Mouse (Mus musculus): ENCODE data around the gene Ptms. TPM values are rescaled to one million over a fixed set of nuclear protein-coding genes. Genes with fewer than 3 reads are reported as not detected.

Gene Ptms
- polyA plus RNA-seq, 1 experiment from 2014 or later, result 533 TPM

DNA sequence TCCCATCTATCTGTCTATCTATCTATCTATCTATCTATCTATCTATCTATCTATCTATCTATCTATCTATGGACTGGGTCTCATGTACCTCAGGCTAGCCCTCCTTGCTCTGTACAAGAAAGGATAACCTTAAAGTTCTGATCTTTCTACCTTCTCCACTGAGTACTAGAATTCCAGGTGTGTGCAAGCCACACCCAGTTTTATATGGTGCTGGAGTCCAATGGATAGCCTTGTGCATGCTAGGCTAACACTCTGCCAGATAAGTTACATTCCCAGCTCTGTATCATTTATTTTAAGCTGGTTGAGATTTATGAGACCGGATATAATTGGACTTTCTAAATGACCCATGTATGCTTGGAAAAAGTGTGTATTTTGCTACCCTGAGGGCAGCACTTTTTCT, 21.8 kb upstream of the Ptms start:
- Histone ChIP-seq H3K4me3 (ENCODE audit: low read depth, low read length) (no peak overlapping the region), H3K9me3 (ENCODE audit: low read length) (no peaks in the 10 kb centered on the region), H3K9ac (replicated peaks; ENCODE audit: low read depth) (no peak overlapping the region), H3K36me3 (ENCODE audit: insufficient read depth, low read length) (0 out of 2 replicates have a peak, but pooled peaks cover under 1% of the 10 kb centered on the region), H3K27ac (ENCODE audit: low read length) (no peak overlapping the region), H3K4me2 (replicated peaks; ENCODE audit: low read depth, low read length) (no peak overlapping the region), H3K4me1 (ENCODE audit: insufficient read depth, low read depth, low read length) (no peaks in the 10 kb centered on the region), H3K27me3 (replicated peaks; ENCODE audit: insufficient read depth, low read length) (no peaks in the 10 kb centered on the region)
- ATAC-seq (no peak), DNase-seq (ENCODE audit: low spot score) (no peak)
- WGBS, result 92% methylated on average over 1 of the region's 1 CpGs
- TF ChIP-seq CTCF (IDR thresholded peaks at IDR 0.05), result no peak
- no peak for TF ChIP-seq EP300 (IDR thresholded peaks at IDR 0.05)

DNA sequence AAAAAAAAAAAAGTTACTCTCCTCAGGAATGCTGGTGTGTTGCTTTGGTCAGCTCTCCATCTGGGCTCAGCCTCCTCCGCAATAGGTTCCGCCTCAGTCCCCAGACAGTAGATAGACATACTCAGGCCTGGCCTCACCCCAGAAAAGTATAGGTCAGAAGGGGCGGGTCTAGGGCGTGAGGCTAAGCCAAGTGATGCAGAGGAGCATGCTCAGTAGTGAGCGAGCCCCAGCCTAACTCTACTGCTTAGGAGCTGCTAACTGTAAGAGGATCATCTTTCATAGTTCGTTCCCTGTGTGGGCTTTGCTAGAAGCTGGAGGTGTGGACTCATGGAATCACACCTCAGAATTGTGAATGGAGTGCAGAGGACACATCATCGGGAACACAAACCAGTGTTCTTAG, 18.7 kb upstream of the Ptms start:
- H3K4me2 ChIP-seq (replicated peaks; ENCODE audit: low read depth, low read length), result no peak overlapping the region
- ATAC-seq, result no peak
- H3K9ac ChIP-seq (replicated peaks; ENCODE audit: low read depth), result no peak overlapping the region
- H3K4me1 ChIP-seq (ENCODE audit: insufficient read depth, low read depth, low read length), result no peaks in the 10 kb centered on the region
- 95% methylated on average over 7 of the region's 7 CpGs for WGBS
- DNase-seq (ENCODE audit: low spot score), result no peak
- H3K27ac ChIP-seq (ENCODE audit: low read length), result no peak overlapping the region; the same call in 1 of the 2 replicates
- H3K4me3 ChIP-seq (ENCODE audit: low read depth, low read length), result no peak overlapping the region
- H3K9me3 ChIP-seq (ENCODE audit: low read length), result no peaks in the 10 kb centered on the region
- peaks cover 23% of the 10 kb centered on the region; the same call in 1 of the 2 replicates for H3K36me3 ChIP-seq (ENCODE audit: insufficient read depth, low read length)
- TF ChIP-seq CTCF (IDR thresholded peaks at IDR 0.05) (no peak), EP300 (IDR thresholded peaks at IDR 0.05) (no peak)
- no peaks in the 10 kb centered on the region for H3K27me3 ChIP-seq (replicated peaks; ENCODE audit: insufficient read depth, low read length)

DNA sequence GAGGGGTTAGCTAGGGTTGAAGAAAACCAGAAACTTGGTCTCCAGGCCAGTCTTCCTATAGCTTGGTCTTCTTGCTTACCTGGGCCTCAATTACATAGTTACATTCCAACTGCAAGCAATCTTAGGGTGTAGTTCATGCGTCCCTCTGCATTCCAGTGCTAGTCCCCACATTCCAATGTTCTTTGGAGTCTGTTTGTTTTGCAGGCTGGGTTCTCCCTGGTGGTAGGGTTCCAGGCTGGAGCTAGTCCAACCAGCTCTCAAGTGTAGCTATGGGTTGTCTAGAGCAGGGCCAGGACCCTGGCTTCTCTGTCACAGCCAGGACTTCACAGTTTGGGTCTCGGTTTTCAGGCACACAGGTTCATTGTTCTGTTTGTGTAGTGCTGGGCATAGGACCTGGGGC, 17.6 kb upstream of the Ptms start:
- H3K9ac ChIP-seq (replicated peaks; ENCODE audit: low read depth), result no peak overlapping the region
- no peak overlapping the region for H3K4me3 ChIP-seq (ENCODE audit: low read depth, low read length)
- H3K27me3 ChIP-seq (replicated peaks; ENCODE audit: insufficient read depth, low read length), result no peaks in the 10 kb centered on the region
- H3K4me1 ChIP-seq (ENCODE audit: insufficient read depth, low read depth, low read length), result peaks cover 2% of the 10 kb centered on the region
- TF ChIP-seq EP300 (IDR thresholded peaks at IDR 0.05) (peak; percentile 68), CTCF (IDR thresholded peaks at IDR 0.05) (no peak)
- H3K9me3 ChIP-seq (ENCODE audit: low read length), result no peaks in the 10 kb centered on the region
- peak overlapping the region; percentile 68 for H3K27ac ChIP-seq (ENCODE audit: low read length)
- 51% methylated on average over 2 of the region's 2 CpGs for WGBS
- peak; percentile 48 for DNase-seq (ENCODE audit: low spot score)
- H3K4me2 ChIP-seq (replicated peaks; ENCODE audit: low read depth, low read length), result no peak overlapping the region
- H3K36me3 ChIP-seq (ENCODE audit: insufficient read depth, low read length), result peaks cover 23% of the 10 kb centered on the region; the same call in 1 of the 2 replicates
- peak; percentile 85 for ATAC-seq

DNA sequence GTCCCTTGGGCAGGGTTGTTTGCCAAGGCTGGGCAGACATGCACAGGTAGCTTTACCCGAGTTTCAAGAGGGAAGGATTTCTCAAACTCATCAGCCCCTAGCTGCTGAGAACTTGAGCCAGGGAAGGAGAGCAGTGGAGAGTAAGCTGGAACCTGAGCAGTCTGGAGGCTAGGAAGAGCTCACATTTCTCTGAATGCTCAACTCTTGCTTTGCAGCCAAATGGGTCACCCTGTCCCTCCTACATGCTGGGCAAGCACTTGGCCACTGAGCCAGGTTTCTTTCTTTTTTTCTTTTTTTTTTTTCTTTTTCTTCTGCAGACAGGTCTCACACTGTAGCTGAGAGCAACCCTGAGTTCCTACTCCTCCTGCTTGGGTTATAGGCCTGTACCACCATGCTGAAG, 16.8 kb upstream of the Ptms start:
- H3K4me2 ChIP-seq (replicated peaks; ENCODE audit: low read depth, low read length), result no peak overlapping the region
- 0 out of 2 replicates have a peak overlapping the region, but pooled peaks have one; percentile 68 for H3K27ac ChIP-seq (ENCODE audit: low read length)
- DNase-seq (ENCODE audit: low spot score) (no peak), ATAC-seq (no peak)
- H3K9me3 ChIP-seq (ENCODE audit: low read length), result no peaks in the 10 kb centered on the region
- H3K27me3 ChIP-seq (replicated peaks; ENCODE audit: insufficient read depth, low read length), result no peaks in the 10 kb centered on the region
- peaks cover 7% of the 10 kb centered on the region for H3K4me1 ChIP-seq (ENCODE audit: insufficient read depth, low read depth, low read length)
- H3K9ac ChIP-seq (replicated peaks; ENCODE audit: low read depth), result no peak overlapping the region
- WGBS, result 55% methylated on average over 1 of the region's 1 CpGs
- no peak for TF ChIP-seq EP300 (IDR thresholded peaks at IDR 0.05)
- TF ChIP-seq CTCF (IDR thresholded peaks at IDR 0.05), result no peak
- H3K36me3 ChIP-seq (ENCODE audit: insufficient read depth, low read length), result peaks cover 23% of the 10 kb centered on the region; the same call in 1 of the 2 replicates
- H3K4me3 ChIP-seq (ENCODE audit: low read depth, low read length), result no peak overlapping the region

DNA sequence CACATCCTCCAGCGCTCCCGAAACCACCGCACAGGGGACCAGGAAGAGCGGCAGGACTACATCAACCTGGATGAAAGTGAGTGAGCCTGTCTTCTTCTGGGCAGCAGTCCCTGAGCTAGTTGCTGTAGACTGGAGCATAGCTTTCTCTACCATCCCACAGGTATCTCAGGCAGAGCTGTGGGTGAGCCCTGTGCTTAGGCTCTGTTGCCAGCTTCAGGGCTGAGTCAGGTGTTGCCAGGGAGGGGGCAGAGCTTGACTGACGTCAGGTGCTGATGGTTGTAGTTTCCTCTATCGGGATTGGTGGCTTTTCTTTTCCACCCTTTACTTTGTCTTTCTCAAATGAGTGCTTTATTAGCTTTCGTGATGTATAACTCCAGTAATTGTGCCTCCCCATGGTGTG, 14.8 kb upstream of the Ptms start:
- Histone ChIP-seq H3K4me2 (replicated peaks; ENCODE audit: low read depth, low read length) (no peak overlapping the region), H3K4me1 (ENCODE audit: insufficient read depth, low read depth, low read length) (peaks cover 12% of the 10 kb centered on the region), H3K36me3 (ENCODE audit: insufficient read depth, low read length) (peaks cover 23% of the 10 kb centered on the region; the same call in 1 of the 2 replicates), H3K9ac (replicated peaks; ENCODE audit: low read depth) (no peak overlapping the region), H3K27ac (ENCODE audit: low read length) (no peak overlapping the region), H3K27me3 (replicated peaks; ENCODE audit: insufficient read depth, low read length) (no peaks in the 10 kb centered on the region), H3K9me3 (ENCODE audit: low read length) (no peaks in the 10 kb centered on the region), H3K4me3 (ENCODE audit: low read depth, low read length) (no peak overlapping the region)
- TF ChIP-seq EP300 (IDR thresholded peaks at IDR 0.05), result no peak
- TF ChIP-seq CTCF (IDR thresholded peaks at IDR 0.05), result no peak
- ATAC-seq (no peak), DNase-seq (ENCODE audit: low spot score) (no peak)
- 92% methylated on average over 7 of the region's 7 CpGs for WGBS

DNA sequence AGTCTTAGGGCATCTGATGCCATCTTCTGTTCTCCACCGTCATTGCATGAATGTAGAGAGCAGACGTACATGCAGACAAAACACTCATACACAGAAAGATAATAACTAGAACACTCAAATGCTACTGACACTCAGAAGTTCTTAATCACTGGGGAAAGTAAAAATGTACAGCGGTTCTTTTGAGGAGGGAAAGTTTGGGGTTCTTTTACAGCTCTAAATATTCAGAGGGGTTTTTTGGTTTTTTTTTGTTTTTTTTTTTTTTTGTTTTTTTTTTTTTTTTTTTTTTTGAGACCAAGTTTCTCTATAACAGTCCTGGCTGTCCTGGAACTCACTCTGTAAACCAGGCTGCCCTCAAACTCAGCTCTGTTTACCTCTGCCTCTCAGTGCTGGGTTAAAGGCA, 13.2 kb upstream of the Ptms start:
- ATAC-seq, result no peak
- H3K27ac ChIP-seq (ENCODE audit: low read length), result no peak overlapping the region
- no peaks in the 10 kb centered on the region for H3K27me3 ChIP-seq (replicated peaks; ENCODE audit: insufficient read depth, low read length)
- DNase-seq (ENCODE audit: low spot score), result no peak
- 78% methylated on average over 3 of the region's 3 CpGs for WGBS
- H3K9ac ChIP-seq (replicated peaks; ENCODE audit: low read depth), result no peak overlapping the region
- H3K36me3 ChIP-seq (ENCODE audit: insufficient read depth, low read length), result peaks cover 23% of the 10 kb centered on the region; the same call in 1 of the 2 replicates
- H3K4me2 ChIP-seq (replicated peaks; ENCODE audit: low read depth, low read length), result no peak overlapping the region
- H3K4me3 ChIP-seq (ENCODE audit: low read depth, low read length), result no peak overlapping the region
- H3K4me1 ChIP-seq (ENCODE audit: insufficient read depth, low read depth, low read length), result peaks cover 12% of the 10 kb centered on the region
- TF ChIP-seq CTCF (IDR thresholded peaks at IDR 0.05), result peak; percentile 25; the same call in 1 of the 2 replicates
- no peak for TF ChIP-seq EP300 (IDR thresholded peaks at IDR 0.05)
- no peaks in the 10 kb centered on the region for H3K9me3 ChIP-seq (ENCODE audit: low read length)

DNA sequence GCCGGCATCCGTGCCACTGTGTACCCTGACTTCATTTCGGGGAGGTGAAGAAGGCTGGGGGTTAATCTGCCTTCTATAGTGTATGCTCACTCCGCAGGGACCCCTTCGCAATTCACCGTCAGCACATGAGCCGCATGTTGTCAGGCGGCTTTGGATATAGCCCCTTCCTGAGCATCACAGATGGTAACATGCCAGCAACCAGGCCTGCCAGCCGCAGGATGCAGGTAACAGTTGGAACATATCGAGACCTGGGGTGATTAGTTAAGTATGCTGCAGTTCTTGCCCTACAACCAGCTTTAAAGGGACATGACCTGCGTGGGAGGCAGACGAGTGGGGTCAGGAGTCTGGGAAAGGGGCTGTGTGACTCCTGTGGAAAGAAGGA, 12.4 kb upstream of the Ptms start:
- peak overlapping the region; percentile 96 for H3K27ac ChIP-seq (ENCODE audit: low read length)
- peak overlapping the region; percentile 86 for H3K9ac ChIP-seq (replicated peaks; ENCODE audit: low read depth)
- no peak for TF ChIP-seq EP300 (IDR thresholded peaks at IDR 0.05)
- TF ChIP-seq CTCF (IDR thresholded peaks at IDR 0.05), result no peak
- peaks cover 12% of the 10 kb centered on the region for H3K4me1 ChIP-seq (ENCODE audit: insufficient read depth, low read depth, low read length)
- ATAC-seq (no peak), DNase-seq (ENCODE audit: low spot score) (no peak)
- H3K4me2 ChIP-seq (replicated peaks; ENCODE audit: low read depth, low read length), result peak overlapping the region; percentile 71
- no peaks in the 10 kb centered on the region for H3K9me3 ChIP-seq (ENCODE audit: low read length)
- H3K4me3 ChIP-seq (ENCODE audit: low read depth, low read length), result peak overlapping the region; percentile 79
- peaks cover 23% of the 10 kb centered on the region; the same call in 1 of the 2 replicates for H3K36me3 ChIP-seq (ENCODE audit: insufficient read depth, low read length)
- H3K27me3 ChIP-seq (replicated peaks; ENCODE audit: insufficient read depth, low read length), result no peaks in the 10 kb centered on the region
- WGBS, result 45% methylated on average over 12 of the region's 12 CpGs

All from lung, postnatal 0 days (tissue).